Mouse (Mus musculus): Measurements from ENCODE around the gene Akap12. TPM values are rescaled to one million over a fixed set of nuclear protein-coding genes. Genes with fewer than 3 reads are reported as not detected.

Akap12 gene
- polyA plus RNA-seq, 1 experiment, result 14.1 TPM

DNA sequence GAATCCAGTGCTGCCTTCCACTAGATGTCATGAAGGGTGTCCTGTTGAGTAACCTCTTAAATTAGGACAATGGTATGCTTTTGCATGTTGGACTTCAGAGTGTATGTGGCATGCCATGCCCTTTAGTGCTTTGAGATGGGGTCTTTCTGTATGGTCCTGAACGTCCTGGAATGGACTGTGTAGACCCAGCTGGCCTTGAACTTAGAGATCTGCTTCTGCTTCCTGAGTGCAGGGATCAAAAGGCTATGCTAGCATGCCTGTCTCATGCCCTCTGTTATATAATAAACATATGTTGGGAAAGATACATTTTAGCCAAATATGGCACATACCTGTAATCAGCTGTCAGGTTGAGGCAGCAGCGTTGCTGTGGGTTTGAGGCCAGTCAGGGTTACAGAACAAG is 124.4 kb downstream of the Akap12 start:
- no peak overlapping the region for H3K27ac ChIP-seq (replicated peaks; ENCODE audit: low read depth, low read length)
- peaks cover 27% of the 10 kb centered on the region for H3K4me1 ChIP-seq (ENCODE audit: control insufficient read depth, insufficient read depth, insufficient read length, low read length)
- no peak overlapping the region for H3K4me3 ChIP-seq (ENCODE audit: insufficient read depth, low read depth, low read length)

- no peak overlapping the region for H3K4me3 ChIP-seq (ENCODE audit: insufficient read depth, low read depth, low read length)
- no peak overlapping the region for H3K27ac ChIP-seq (replicated peaks; ENCODE audit: low read depth, low read length)
- H3K4me1 ChIP-seq (ENCODE audit: control insufficient read depth, insufficient read depth, insufficient read length, low read length), result peaks cover 27% of the 10 kb centered on the region
These were observed 124.9 kb downstream of the Akap12 start for GRCm38 (mm10) chr10:4391076-4391475.

- H3K4me1 ChIP-seq (ENCODE audit: control insufficient read depth, insufficient read depth, insufficient read length, low read length), result peaks cover 27% of the 10 kb centered on the region
- no peak overlapping the region for H3K27ac ChIP-seq (replicated peaks; ENCODE audit: low read depth, low read length)
- H3K4me3 ChIP-seq (ENCODE audit: insufficient read depth, low read depth, low read length), result no peak overlapping the region
These were observed 125.7 kb downstream of the Akap12 start for GRCm38 (mm10) chr10:4391851-4392250.

GRCm38 (mm10) chr10:4395321-4395720 is 129.1 kb downstream of the Akap12 start:
- Histone ChIP-seq H3K4me1 (ENCODE audit: control insufficient read depth, insufficient read depth, insufficient read length, low read length) (peaks cover 15% of the 10 kb centered on the region), H3K4me3 (ENCODE audit: insufficient read depth, low read depth, low read length) (no peak overlapping the region), H3K27ac (replicated peaks; ENCODE audit: low read depth, low read length) (no peak overlapping the region)

GRCm38 (mm10) chr10:4398058-4398457 is 131.9 kb downstream of the Akap12 start:
- Histone ChIP-seq H3K4me3 (ENCODE audit: insufficient read depth, low read depth, low read length) (no peak overlapping the region), H3K27ac (replicated peaks; ENCODE audit: low read depth, low read length) (no peak overlapping the region), H3K4me1 (ENCODE audit: control insufficient read depth, insufficient read depth, insufficient read length, low read length) (no peaks in the 10 kb centered on the region)

GRCm38 (mm10) chr10:4404895-4405491 is 138.8 kb downstream of the Akap12 start:
- Histone ChIP-seq H3K4me1 (ENCODE audit: control insufficient read depth, insufficient read depth, insufficient read length, low read length) (no peaks in the 10 kb centered on the region; the same call in none of the 2 replicates), H3K27ac (replicated peaks; ENCODE audit: low read depth, low read length) (no peak overlapping the region), H3K4me3 (ENCODE audit: insufficient read depth, low read depth, low read length) (no peak overlapping the region)

DNA sequence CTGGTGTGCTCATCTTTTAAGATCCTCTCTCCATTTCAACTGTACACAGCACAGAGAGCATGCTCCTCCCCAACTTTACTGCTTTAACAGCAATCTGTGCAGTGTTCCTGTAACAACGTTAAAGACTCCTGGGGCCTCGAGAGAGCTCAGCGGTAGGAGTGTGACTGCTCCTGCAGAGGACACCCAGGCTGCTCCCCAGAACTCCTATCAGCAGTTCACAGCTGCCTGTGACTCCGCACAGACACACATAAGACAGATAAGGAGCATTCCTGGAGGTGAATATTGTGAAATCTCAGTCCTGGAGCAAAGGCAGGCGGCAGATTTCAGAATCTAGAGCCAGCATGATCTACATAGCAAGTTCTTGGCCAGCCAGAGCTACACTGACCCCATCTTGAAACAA is 139.3 kb downstream of the Akap12 start:
- H3K27ac ChIP-seq (replicated peaks; ENCODE audit: low read depth, low read length), result no peak overlapping the region
- H3K4me3 ChIP-seq (ENCODE audit: insufficient read depth, low read depth, low read length), result no peak overlapping the region
- no peaks in the 10 kb centered on the region; the same call in none of the 2 replicates for H3K4me1 ChIP-seq (ENCODE audit: control insufficient read depth, insufficient read depth, insufficient read length, low read length)

- Histone ChIP-seq H3K4me3 (ENCODE audit: insufficient read depth, low read depth, low read length) (no peak overlapping the region), H3K4me1 (ENCODE audit: control insufficient read depth, insufficient read depth, insufficient read length, low read length) (no peaks in the 10 kb centered on the region; the same call in none of the 2 replicates), H3K27ac (replicated peaks; ENCODE audit: low read depth, low read length) (peak overlapping the region; percentile 73)
These were observed 141.0 kb downstream of the Akap12 start for GRCm38 (mm10) chr10:4407191-4407590.

Other genes starting within 250 kb of the Akap12 start
- 3.6 and 5.0 TPM in 2 replicates for gene Zbtb2, start 121.7 kb downstream of the Akap12 start, polyA plus RNA-seq (2012; ENCODE audit: insufficient read depth, insufficient read length, missing spikeins)
- 116 and 132 TPM in 2 replicates for gene Rmnd1, start 166.0 kb downstream of the Akap12 start, polyA plus RNA-seq (2012; ENCODE audit: insufficient read depth, insufficient read length, missing spikeins)
- gene Armt1, start 166.1 kb downstream of the Akap12 start, polyA plus RNA-seq (2012; ENCODE audit: insufficient read depth, insufficient read length, missing spikeins), result 14.7 and 18.2 TPM in 2 replicates
- 0.75 and 2.2 TPM in 2 replicates for gene Ccdc170, start 216.1 kb downstream of the Akap12 start, polyA plus RNA-seq (2012; ENCODE audit: insufficient read depth, insufficient read length, missing spikeins)

All from brown adipose tissue, adult 24 weeks (tissue).